Mouse (Mus musculus): ENCODE data around the gene Grik3. TPM values are rescaled to one million over a fixed set of nuclear protein-coding genes. Genes with fewer than 3 reads are reported as not detected.

Gene Grik3
- total RNA-seq, 1 experiment, result 9.8 TPM

DNA sequence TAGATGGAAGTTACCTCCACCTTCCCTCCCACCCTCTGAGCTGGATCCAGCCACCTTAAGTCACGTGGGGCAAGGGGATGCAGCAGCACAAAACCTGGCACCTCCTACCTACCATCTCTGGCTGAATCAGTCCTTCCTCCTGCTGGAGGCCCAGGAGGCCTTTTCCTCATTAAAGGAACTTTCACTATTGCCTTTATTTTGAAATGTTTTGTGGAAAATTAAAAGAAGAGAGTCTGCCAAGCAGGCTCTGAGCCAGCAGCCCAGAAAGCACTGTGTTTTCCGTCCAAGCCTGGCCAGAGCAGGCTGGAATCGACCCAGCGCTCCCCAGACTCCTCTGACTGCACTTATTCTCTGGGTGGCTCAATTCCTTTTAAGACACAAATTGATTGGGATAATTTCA is 139.0 kb downstream of the Grik3 start:
- Histone ChIP-seq H3K9me3 (ENCODE audit: control insufficient read depth, insufficient read depth, low read depth, low read length) (no peaks in the 10 kb centered on the region), H3K27ac (ENCODE audit: insufficient read depth, low read depth, low read length, poor library complexity, severe bottlenecking) (no peak overlapping the region), H3K9ac (ENCODE audit: insufficient read depth, low read depth, low read length, poor library complexity, severe bottlenecking) (no peak overlapping the region), H3K4me3 (ENCODE audit: insufficient read depth in 1 of 2, low read depth in 1 of 2, low read length in 2 of 2, poor library complexity in 1 of 2, severe bottlenecking in 1 of 2) (no peak overlapping the region), H3K36me3 (ENCODE audit: control insufficient read depth, insufficient read depth, low read length, poor library complexity, severe bottlenecking) (peaks cover 21% of the 10 kb centered on the region; the same call in 1 of the 2 replicates), H3K4me1 (ENCODE audit: control insufficient read depth in 2 of 2, insufficient read depth in 2 of 2, low read length in 2 of 2, poor library complexity in 1 of 2) (peaks cover 0 to 3% of the 10 kb centered on the region in 2 experiments; a peak in 1 of 4 replicates)
- no peak for DNase-seq (ENCODE audit: low read depth, low spot score)
- in situ Hi-C loops (cut with MboI; ENCODE audit: low sequenced_read_pairs in 2 of 2, unreplicated experiment in 2 of 2), result no loop called here
- TF ChIP-seq MAFK (IDR thresholded peaks at IDR 0.05; ENCODE audit: insufficient read depth, low read depth, low read length), result no peak
- no peak for TF ChIP-seq CHD2 (IDR thresholded peaks at IDR 0.05; ENCODE audit: low read depth, low read length)
- TF ChIP-seq HCFC1 (IDR thresholded peaks at IDR 0.05; ENCODE audit: borderline replicate concordance, insufficient read depth, low read length), result no peak
- no peak for TF ChIP-seq ZNF384 (IDR thresholded peaks at IDR 0.05; ENCODE audit: low read depth, low read length)
- no peak for TF ChIP-seq ZC3H11A (IDR thresholded peaks at IDR 0.05; ENCODE audit: borderline replicate concordance, low read depth, low read length)

DNA sequence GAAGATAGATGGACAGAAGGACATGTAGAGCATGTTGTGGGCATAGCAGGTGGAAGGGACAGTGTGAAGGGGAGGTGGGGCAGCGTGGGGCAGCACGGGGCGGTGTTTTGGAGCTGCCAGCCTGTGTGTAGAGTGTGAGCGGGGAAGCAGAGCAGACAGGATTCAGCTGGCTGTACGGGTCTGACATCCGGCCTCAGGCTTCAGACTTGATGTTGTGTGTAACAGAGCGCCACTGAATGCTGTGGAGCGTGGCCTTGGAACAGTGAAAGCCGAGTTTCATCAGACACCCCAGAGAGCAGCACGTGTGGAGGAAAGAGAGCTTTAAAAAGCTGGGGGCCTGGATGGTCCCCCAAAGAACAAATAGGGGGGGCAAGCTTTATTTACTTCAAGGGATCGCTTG is 144.5 kb downstream of the Grik3 start:
- Histone ChIP-seq H3K4me3 (ENCODE audit: insufficient read depth in 1 of 2, low read depth in 1 of 2, low read length in 2 of 2, poor library complexity in 1 of 2, severe bottlenecking in 1 of 2) (no peak overlapping the region), H3K9me3 (ENCODE audit: control insufficient read depth, insufficient read depth, low read depth, low read length) (no peaks in the 10 kb centered on the region), H3K27ac (ENCODE audit: insufficient read depth, low read depth, low read length, poor library complexity, severe bottlenecking) (no peak overlapping the region; the same call in 1 of the 2 replicates), H3K36me3 (ENCODE audit: control insufficient read depth, insufficient read depth, low read length, poor library complexity, severe bottlenecking) (peaks cover 30% of the 10 kb centered on the region; the same call in 1 of the 2 replicates), H3K4me1 (ENCODE audit: control insufficient read depth in 2 of 2, insufficient read depth in 2 of 2, low read length in 2 of 2, poor library complexity in 1 of 2) (peaks cover 0 to 6% of the 10 kb centered on the region in 2 experiments; a peak in 1 of 4 replicates), H3K9ac (ENCODE audit: insufficient read depth, low read depth, low read length, poor library complexity, severe bottlenecking) (no peak overlapping the region; the same call in 1 of the 2 replicates)
- DNase-seq (ENCODE audit: low read depth, low spot score), result no peak
- in situ Hi-C loops (cut with MboI; ENCODE audit: low sequenced_read_pairs in 2 of 2, unreplicated experiment in 2 of 2), result no loop called here
- TF ChIP-seq ZC3H11A (IDR thresholded peaks at IDR 0.05; ENCODE audit: borderline replicate concordance, low read depth, low read length), result no peak
- TF ChIP-seq CHD2 (IDR thresholded peaks at IDR 0.05; ENCODE audit: low read depth, low read length), result no peak
- TF ChIP-seq MAFK (IDR thresholded peaks at IDR 0.05; ENCODE audit: insufficient read depth, low read depth, low read length), result no peak
- TF ChIP-seq ZNF384 (IDR thresholded peaks at IDR 0.05; ENCODE audit: low read depth, low read length), result no peak
- TF ChIP-seq HCFC1 (IDR thresholded peaks at IDR 0.05; ENCODE audit: borderline replicate concordance, insufficient read depth, low read length), result no peak

DNA sequence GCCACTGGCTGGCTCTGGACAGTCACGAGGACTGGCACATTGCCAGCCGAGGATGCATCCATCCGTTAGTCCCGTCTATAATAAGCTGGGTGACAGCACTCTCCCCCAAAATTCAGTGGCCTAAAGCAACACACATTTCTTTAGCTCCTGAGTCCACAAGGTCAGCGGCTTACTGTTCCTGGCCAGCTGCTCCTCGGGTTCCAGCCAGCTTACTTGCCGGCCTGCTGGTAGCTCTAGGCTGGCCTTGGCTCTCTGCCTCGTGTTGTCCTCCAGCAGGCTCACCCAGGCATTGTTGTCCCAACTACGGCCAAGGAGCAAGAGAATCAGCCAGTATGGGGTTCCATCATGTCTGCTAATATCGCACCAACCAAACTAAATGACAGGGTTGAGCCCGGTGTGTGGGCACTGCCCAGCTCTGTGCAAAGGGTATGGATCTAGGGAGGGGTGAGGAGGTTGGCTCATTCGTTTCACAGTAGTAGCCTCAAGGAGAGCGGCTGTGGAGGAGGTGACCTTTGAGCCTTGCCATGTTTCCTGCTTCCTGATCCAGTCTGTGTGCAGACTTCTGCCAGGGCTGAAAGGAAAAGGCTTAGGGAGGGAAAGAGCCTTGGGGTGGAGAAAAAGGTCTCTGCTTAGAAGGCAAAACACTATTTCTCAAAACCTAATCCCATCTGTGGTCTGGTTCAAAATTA is 146.3 kb downstream of the Grik3 start:
- Histone ChIP-seq H3K9me3 (ENCODE audit: control insufficient read depth, insufficient read depth, low read depth, low read length) (no peaks in the 10 kb centered on the region), H3K36me3 (ENCODE audit: control insufficient read depth, insufficient read depth, low read length, poor library complexity, severe bottlenecking) (peaks cover 36% of the 10 kb centered on the region; the same call in 1 of the 2 replicates), H3K9ac (ENCODE audit: insufficient read depth, low read depth, low read length, poor library complexity, severe bottlenecking) (no peak overlapping the region), H3K27ac (ENCODE audit: insufficient read depth, low read depth, low read length, poor library complexity, severe bottlenecking) (no peak overlapping the region), H3K4me1 (ENCODE audit: control insufficient read depth in 2 of 2, insufficient read depth in 2 of 2, low read length in 2 of 2, poor library complexity in 1 of 2) (peaks cover 0 to 6% of the 10 kb centered on the region in 2 experiments; a peak in 1 of 4 replicates), H3K4me3 (ENCODE audit: insufficient read depth in 1 of 2, low read depth in 1 of 2, low read length in 2 of 2, poor library complexity in 1 of 2, severe bottlenecking in 1 of 2) (no peak overlapping the region)
- TF ChIP-seq ZC3H11A (IDR thresholded peaks at IDR 0.05; ENCODE audit: borderline replicate concordance, low read depth, low read length), result no peak
- TF ChIP-seq HCFC1 (IDR thresholded peaks at IDR 0.05; ENCODE audit: borderline replicate concordance, insufficient read depth, low read length), result no peak
- no peak for TF ChIP-seq CHD2 (IDR thresholded peaks at IDR 0.05; ENCODE audit: low read depth, low read length)
- no peak for TF ChIP-seq MAFK (IDR thresholded peaks at IDR 0.05; ENCODE audit: insufficient read depth, low read depth, low read length)
- no peak for TF ChIP-seq ZNF384 (IDR thresholded peaks at IDR 0.05; ENCODE audit: low read depth, low read length)
- in situ Hi-C loops (cut with MboI; ENCODE audit: low sequenced_read_pairs in 2 of 2, unreplicated experiment in 2 of 2), result no loop called here
- no peak for DNase-seq (ENCODE audit: low read depth, low spot score)

DNA sequence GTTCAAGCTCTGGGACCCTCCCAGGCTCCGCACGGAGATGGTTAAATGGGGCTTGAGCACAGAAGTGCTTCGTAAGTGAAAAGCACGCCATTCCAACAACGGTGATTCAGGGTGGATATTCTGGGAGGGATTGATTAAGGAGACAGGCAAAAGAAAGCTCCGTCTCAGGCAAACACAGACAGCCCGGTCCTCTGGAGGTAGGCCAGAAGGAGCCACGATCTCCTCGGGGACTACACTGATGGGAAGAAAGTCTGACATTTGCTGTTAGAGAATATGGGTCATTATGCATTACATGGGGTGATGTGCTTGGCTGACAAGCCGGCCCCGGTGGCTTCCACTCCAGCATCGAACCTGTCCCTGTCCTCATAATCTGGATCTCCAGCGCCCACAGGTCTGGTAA is 146.9 kb downstream of the Grik3 start:
- Histone ChIP-seq H3K4me1 (ENCODE audit: control insufficient read depth in 2 of 2, insufficient read depth in 2 of 2, low read length in 2 of 2, poor library complexity in 1 of 2) (peaks cover 0 to 6% of the 10 kb centered on the region in 2 experiments; a peak in 1 of 4 replicates), H3K36me3 (ENCODE audit: control insufficient read depth, insufficient read depth, low read length, poor library complexity, severe bottlenecking) (peaks cover 34% of the 10 kb centered on the region; the same call in 1 of the 2 replicates), H3K9ac (ENCODE audit: insufficient read depth, low read depth, low read length, poor library complexity, severe bottlenecking) (no peak overlapping the region), H3K27ac (ENCODE audit: insufficient read depth, low read depth, low read length, poor library complexity, severe bottlenecking) (no peak overlapping the region), H3K9me3 (ENCODE audit: control insufficient read depth, insufficient read depth, low read depth, low read length) (no peaks in the 10 kb centered on the region), H3K4me3 (ENCODE audit: insufficient read depth in 1 of 2, low read depth in 1 of 2, low read length in 2 of 2, poor library complexity in 1 of 2, severe bottlenecking in 1 of 2) (no peak overlapping the region)
- no peak for DNase-seq (ENCODE audit: low read depth, low spot score)
- in situ Hi-C loops (cut with MboI; ENCODE audit: low sequenced_read_pairs in 2 of 2, unreplicated experiment in 2 of 2), result no loop called here
- TF ChIP-seq HCFC1 (IDR thresholded peaks at IDR 0.05; ENCODE audit: borderline replicate concordance, insufficient read depth, low read length), result no peak
- TF ChIP-seq ZC3H11A (IDR thresholded peaks at IDR 0.05; ENCODE audit: borderline replicate concordance, low read depth, low read length), result no peak
- TF ChIP-seq MAFK (IDR thresholded peaks at IDR 0.05; ENCODE audit: insufficient read depth, low read depth, low read length), result no peak
- no peak for TF ChIP-seq CHD2 (IDR thresholded peaks at IDR 0.05; ENCODE audit: low read depth, low read length)
- no peak for TF ChIP-seq ZNF384 (IDR thresholded peaks at IDR 0.05; ENCODE audit: low read depth, low read length)
